Mouse (Mus musculus): ENCODE results near the gene Zbtb7a. TPM values are rescaled to one million over a fixed set of nuclear protein-coding genes. Genes with fewer than 3 reads are reported as not detected.

The Zbtb7a gene
- polyA plus RNA-seq, 1 experiment from 2014 or later, result 94.1 TPM

DNA sequence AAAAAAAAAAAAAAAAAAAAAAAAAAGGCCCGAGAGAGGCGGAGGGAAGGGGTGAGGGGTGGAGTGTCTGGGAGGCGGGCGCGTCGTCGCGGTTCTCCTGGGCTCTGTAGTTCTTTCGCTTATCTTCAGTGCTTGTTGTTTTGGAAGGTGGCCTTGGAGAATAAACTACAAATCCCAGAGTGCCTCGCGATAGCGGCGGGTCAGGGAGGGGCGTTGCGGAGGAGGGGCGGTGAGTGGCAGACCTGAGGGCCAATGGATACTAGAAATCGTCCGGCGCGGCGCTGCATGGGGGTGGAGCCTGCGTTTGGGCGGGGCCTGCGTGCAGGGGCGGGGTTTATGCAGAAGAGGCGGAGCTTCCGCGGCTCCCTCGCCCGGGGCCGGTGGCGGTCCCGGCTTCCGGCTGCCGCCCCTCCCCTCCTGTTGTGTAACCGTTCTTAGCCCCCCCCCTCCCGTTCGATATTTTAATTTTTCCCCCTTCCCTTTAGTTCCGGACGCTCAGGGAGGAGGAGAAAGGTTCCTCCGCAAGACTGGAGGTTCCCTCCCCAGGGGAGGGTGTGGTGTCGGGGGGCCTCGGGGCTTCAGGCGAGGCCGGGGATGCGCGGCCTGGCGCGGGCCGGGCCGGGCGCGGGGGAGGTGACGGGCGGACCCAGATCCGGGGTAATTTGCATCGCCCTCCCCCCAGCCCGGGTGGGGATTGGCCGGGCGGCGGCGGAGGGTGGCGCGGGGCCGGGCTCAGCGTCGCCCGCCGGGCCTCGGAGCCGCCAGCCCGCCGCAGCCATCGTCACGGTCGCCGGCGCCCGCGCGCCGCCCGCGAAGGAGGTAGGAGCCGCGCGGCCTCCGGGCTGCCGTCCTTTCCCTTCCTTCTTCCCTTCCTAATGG is 2.5 kb downstream of the Zbtb7a start:
- H3K9ac ChIP-seq (ENCODE audit: low read length), result peak overlapping the region; percentile 98
- peak overlapping the region; percentile 98 for H3K4me3 ChIP-seq (ENCODE audit: low read depth, low read length)
- peak overlapping the region; percentile 99 for H3K27ac ChIP-seq (replicated peaks)
- under 1% methylated on average over 49 of the region's 89 CpGs for WGBS
- peak overlapping the region; percentile 97 for H3K4me2 ChIP-seq (replicated peaks; ENCODE audit: low read depth)
- peaks cover 10% of the 10 kb centered on the region for H3K4me1 ChIP-seq (replicated peaks; ENCODE audit: control insufficient read depth, insufficient read depth)
- H3K27me3 ChIP-seq (ENCODE audit: control insufficient read depth, insufficient read depth, low read length), result no peaks in the 10 kb centered on the region
- H3K36me3 ChIP-seq (ENCODE audit: control insufficient read depth, insufficient read depth, low read length), result no peaks in the 10 kb centered on the region
- ATAC-seq (ENCODE audit: low FRiP score, low TSS enrichment) (peak; percentile 87), DNase-seq (ENCODE audit: low spot score) (peak; percentile 99)
- no peak for TF ChIP-seq CTCF (IDR thresholded peaks at IDR 0.05; ENCODE audit: low read depth)
- TF ChIP-seq EP300 (optimal IDR thresholded peaks at IDR 0.05), result no peak
- H3K9me3 ChIP-seq (ENCODE audit: control insufficient read depth, low read length), result no peaks in the 10 kb centered on the region

GRCm38 (mm10) chr10:81138131-81138782 is 3.2 kb downstream of the Zbtb7a start:
- peaks cover 14% of the 10 kb centered on the region for H3K4me1 ChIP-seq (replicated peaks; ENCODE audit: control insufficient read depth, insufficient read depth)
- H3K9ac ChIP-seq (ENCODE audit: low read length), result peak overlapping the region; percentile 87
- peak overlapping the region; percentile 91 for H3K4me2 ChIP-seq (replicated peaks; ENCODE audit: low read depth)
- H3K9me3 ChIP-seq (ENCODE audit: control insufficient read depth, low read length), result no peaks in the 10 kb centered on the region
- peak overlapping the region; percentile 98 for H3K4me3 ChIP-seq (ENCODE audit: low read depth, low read length)
- H3K36me3 ChIP-seq (ENCODE audit: control insufficient read depth, insufficient read depth, low read length), result no peaks in the 10 kb centered on the region
- H3K27me3 ChIP-seq (ENCODE audit: control insufficient read depth, insufficient read depth, low read length), result no peaks in the 10 kb centered on the region
- H3K27ac ChIP-seq (replicated peaks), result peak overlapping the region; percentile 96
- TF ChIP-seq CTCF (IDR thresholded peaks at IDR 0.05; ENCODE audit: low read depth) (peak; percentile 29; the same call in 1 of the 2 replicates), EP300 (optimal IDR thresholded peaks at IDR 0.05) (no peak)
- DNase-seq (ENCODE audit: low spot score), result peak; percentile 71
- no peak for ATAC-seq (ENCODE audit: low FRiP score, low TSS enrichment)
- WGBS, result under 1% methylated on average over 24 of the region's 24 CpGs

DNA sequence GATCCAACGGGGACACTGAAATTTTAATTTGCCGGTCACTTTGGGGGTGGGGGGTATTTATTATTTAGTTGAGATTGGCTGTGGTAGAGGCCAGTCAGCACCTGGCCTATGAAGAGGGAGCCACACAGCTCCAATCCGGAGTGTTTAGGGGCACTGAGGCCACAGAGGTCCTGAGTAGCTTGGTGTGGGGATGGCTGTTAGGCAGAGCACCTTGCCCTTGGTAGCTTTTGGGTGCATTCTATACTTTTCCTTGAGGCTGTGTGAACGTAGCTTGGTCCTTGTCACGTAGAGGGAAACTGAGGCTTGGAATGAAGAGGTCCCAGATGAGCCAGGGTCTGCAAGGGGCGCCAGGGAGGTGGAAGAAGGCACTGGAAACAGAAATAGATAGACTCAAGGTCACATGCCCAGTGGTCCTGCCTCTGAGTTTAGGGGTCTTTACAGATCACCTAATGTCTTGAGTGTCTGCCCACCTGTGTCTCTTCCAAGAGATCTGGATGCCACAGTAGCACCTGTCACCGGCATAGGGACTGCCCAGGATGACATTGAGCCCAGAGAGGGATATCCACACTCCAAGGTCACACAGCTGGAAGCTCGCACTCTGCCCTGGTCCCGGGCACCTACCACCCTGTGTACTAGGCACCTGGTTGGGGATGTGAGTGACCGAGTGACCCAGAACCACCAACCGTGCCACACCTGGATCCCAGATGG is 4.0 kb downstream of the Zbtb7a start:
- 42% methylated on average over 11 of the region's 11 CpGs for WGBS
- no peaks in the 10 kb centered on the region for H3K27me3 ChIP-seq (ENCODE audit: control insufficient read depth, insufficient read depth, low read length)
- H3K4me1 ChIP-seq (replicated peaks; ENCODE audit: control insufficient read depth, insufficient read depth), result peaks cover 14% of the 10 kb centered on the region
- H3K27ac ChIP-seq (replicated peaks), result peak overlapping the region; percentile 96
- peak overlapping the region; percentile 91 for H3K4me2 ChIP-seq (replicated peaks; ENCODE audit: low read depth)
- H3K9me3 ChIP-seq (ENCODE audit: control insufficient read depth, low read length), result no peaks in the 10 kb centered on the region
- H3K9ac ChIP-seq (ENCODE audit: low read length), result peak overlapping the region; percentile 87
- no peak for ATAC-seq (ENCODE audit: low FRiP score, low TSS enrichment)
- no peak for TF ChIP-seq EP300 (optimal IDR thresholded peaks at IDR 0.05)
- no peak for TF ChIP-seq CTCF (IDR thresholded peaks at IDR 0.05; ENCODE audit: low read depth)
- DNase-seq (ENCODE audit: low spot score), result no peak
- peaks cover 4% of the 10 kb centered on the region; the same call in 1 of the 2 replicates for H3K36me3 ChIP-seq (ENCODE audit: control insufficient read depth, insufficient read depth, low read length)
- H3K4me3 ChIP-seq (ENCODE audit: low read depth, low read length), result peak overlapping the region; percentile 98

GRCm38 (mm10) chr10:81139529-81139846 is 4.5 kb downstream of the Zbtb7a start:
- H3K36me3 ChIP-seq (ENCODE audit: control insufficient read depth, insufficient read depth, low read length), result peaks cover 9% of the 10 kb centered on the region
- H3K27me3 ChIP-seq (ENCODE audit: control insufficient read depth, insufficient read depth, low read length), result no peaks in the 10 kb centered on the region
- peaks cover 14% of the 10 kb centered on the region for H3K4me1 ChIP-seq (replicated peaks; ENCODE audit: control insufficient read depth, insufficient read depth)
- peak overlapping the region; percentile 98 for H3K4me3 ChIP-seq (ENCODE audit: low read depth, low read length)
- H3K9ac ChIP-seq (ENCODE audit: low read length), result peak overlapping the region; percentile 87
- DNase-seq (ENCODE audit: low spot score) (no peak), ATAC-seq (ENCODE audit: low FRiP score, low TSS enrichment) (no peak)
- H3K4me2 ChIP-seq (replicated peaks; ENCODE audit: low read depth), result peak overlapping the region; percentile 91
- no peaks in the 10 kb centered on the region for H3K9me3 ChIP-seq (ENCODE audit: control insufficient read depth, low read length)
- peak overlapping the region; percentile 96 for H3K27ac ChIP-seq (replicated peaks)
- TF ChIP-seq CTCF (IDR thresholded peaks at IDR 0.05; ENCODE audit: low read depth), result no peak
- TF ChIP-seq EP300 (optimal IDR thresholded peaks at IDR 0.05), result no peak
- 57% methylated on average over 4 of the region's 4 CpGs for WGBS

DNA sequence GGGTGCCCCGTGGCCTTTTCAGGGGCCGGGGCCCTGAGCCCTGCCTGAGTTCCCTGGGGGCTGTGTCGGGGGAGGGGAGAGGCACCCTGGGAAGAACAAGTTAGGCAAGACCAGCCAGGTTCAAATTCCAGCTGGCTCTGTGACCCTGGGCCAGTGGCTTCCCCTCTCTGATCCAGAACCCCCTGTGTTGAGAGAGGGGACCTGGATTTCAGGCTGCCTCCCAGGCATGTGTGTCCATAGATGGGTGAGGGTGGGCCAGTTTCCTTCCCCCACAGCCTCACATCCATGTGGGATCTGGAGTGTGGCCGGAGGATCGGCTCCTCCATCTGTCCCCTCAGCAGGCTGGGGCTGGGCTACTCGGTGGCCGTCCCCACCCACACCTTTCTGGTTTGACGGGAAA is 5.0 kb downstream of the Zbtb7a start:
- H3K27ac ChIP-seq (replicated peaks), result peak overlapping the region; percentile 96
- no peak for ATAC-seq (ENCODE audit: low FRiP score, low TSS enrichment)

More for the DNA sequence above, 5.0 kb downstream of the Zbtb7a start:
- Histone ChIP-seq H3K27me3 (ENCODE audit: control insufficient read depth, insufficient read depth, low read length) (no peaks in the 10 kb centered on the region), H3K4me1 (replicated peaks; ENCODE audit: control insufficient read depth, insufficient read depth) (peaks cover 14% of the 10 kb centered on the region), H3K9me3 (ENCODE audit: control insufficient read depth, low read length) (no peaks in the 10 kb centered on the region), H3K4me3 (ENCODE audit: low read depth, low read length) (peak overlapping the region; percentile 98), H3K9ac (ENCODE audit: low read length) (peak overlapping the region; percentile 87), H3K4me2 (replicated peaks; ENCODE audit: low read depth) (peak overlapping the region; percentile 91), H3K36me3 (ENCODE audit: control insufficient read depth, insufficient read depth, low read length) (peaks cover 13% of the 10 kb centered on the region)
- DNase-seq (ENCODE audit: low spot score), result peak; percentile 56
- TF ChIP-seq CTCF (IDR thresholded peaks at IDR 0.05; ENCODE audit: low read depth) (no peak), EP300 (optimal IDR thresholded peaks at IDR 0.05) (no peak)
- WGBS, result 38% methylated on average over 8 of the region's 8 CpGs
